Mouse (Mus musculus) liver, embryonic 14.5 days (tissue): ENCODE results near the gene Trmt1. TPM values are rescaled to one million over a fixed set of nuclear protein-coding genes. Genes with fewer than 3 reads are reported as not detected.

Source experiments
- ATAC-seq: fragments of 200-750 bp; cut with Nextera tagmentation; 2 replicates; pipeline ENCODE4 v1.8.0; 2017; ENCODE audit warnings: moderate number of reproducible peaks, mild to moderate bottlenecking, moderate library complexity; ENCODE audit not compliant: insufficient read depth
- DNase-seq, 3 experiments: peaks; one replicate each; pipeline ENCODE4 v3.0.0-alpha.2; 2012 to 2013; ENCODE audit warnings: low read depth in 3 of 3, low spot score in 3 of 3
- H3K27ac ChIP-seq: fragments of 300-500 bp; sonication (generic); 2 replicates; pipeline ENCODE4 v1.5.1; 2014; ENCODE audit warnings: moderate library complexity, mild to moderate bottlenecking, control low read depth, inconsistent platforms
- H3K27me3 ChIP-seq: fragments of 300-500 bp; sonication (generic); 2 replicates; pipeline ENCODE4 v1.6.1; 2014; ENCODE audit warnings: mild to moderate bottlenecking, low read length, moderate library complexity; ENCODE audit not compliant: control insufficient read depth, insufficient read depth
- H3K36me3 ChIP-seq: fragments of 300-500 bp; sonication (generic); replicated peaks from 2 replicates; pipeline ENCODE4 v1.6.1; 2014; ENCODE audit warnings: low read depth; ENCODE audit not compliant: control insufficient read depth, insufficient read depth
- H3K4me1 ChIP-seq, 2 experiments: fragments of 200-500 bp in 1 of 2; fragments of 300-500 bp in 1 of 2; sonication (generic) in 1 of 2; replicated peaks; 2 replicates each; pipeline ENCODE4 v1.6.1; 2012 to 2014; ENCODE audit warnings: antibody characterized with exemption in 1 of 2, inconsistent platforms in 1 of 2, low read length in 1 of 2; ENCODE audit not compliant: control insufficient read depth in 2 of 2, insufficient read depth in 2 of 2
- H3K4me2 ChIP-seq: fragments of 300-500 bp; sonication (generic); 2 replicates; pipeline ENCODE4 v1.6.1; 2014; ENCODE audit warnings: low read depth, mild to moderate bottlenecking, control low read depth, moderate library complexity
- H3K4me3 ChIP-seq, 2 experiments: fragments of 200-500 bp in 1 of 2; fragments of 300-500 bp in 1 of 2; sonication (generic) in 1 of 2; 2 replicates each; pipeline ENCODE4 v1.5.1; 2012 to 2014; ENCODE audit warnings: low read depth in 2 of 2, low read length in 2 of 2, mild to moderate bottlenecking in 2 of 2, control low read depth in 1 of 2, inconsistent platforms in 1 of 2, moderate library complexity in 1 of 2; ENCODE audit not compliant: insufficient read depth in 1 of 2
- H3K9ac ChIP-seq: fragments of 300-500 bp; sonication (generic); replicated peaks from 2 replicates; pipeline ENCODE4 v1.6.1; 2014; ENCODE audit warnings: mild to moderate bottlenecking, control low read depth, moderate library complexity
- H3K9me3 ChIP-seq: fragments of 300-500 bp; sonication (generic); 2 replicates; pipeline ENCODE4 v1.6.1; 2016; ENCODE audit warnings: low read length, mixed read lengths; ENCODE audit not compliant: control insufficient read depth
- CTCF ChIP-seq: IDR thresholded peaks from 2 replicates; pipeline ENCODE4 v1.5.1; 2016; ENCODE audit warnings: antibody characterized with exemption, low read depth, control low read depth
- EP300 ChIP-seq: IDR thresholded peaks from 2 replicates; pipeline ENCODE4 v1.6.1; 2016; ENCODE audit warnings: antibody characterized with exemption, low read depth
- WGBS: fragments of 180-500 bp; shearing (Covaris S2); extraction: QIAGEN DNeasy Blood & Tissue Kit; methylation state at CpG from one replicate; pipeline ENCODE4 v1.1.7; 2014; ENCODE audit not compliant: insufficient replicate concordance; 5-methylcytosine and 5-hydroxymethylcytosine counted together
- polyA plus RNA-seq, 2 experiments: library from polyadenylated mRNA; depleted of rRNA in 1 of 2; stranded (reverse) in 1 of 2; unstranded in 1 of 2; fragments of >200 nt; fragmentation: Nextera tagmentation in 1 of 2; extraction: Ambion mirVana in 1 of 2; gene quantifications; 2 replicates each; pipeline versions ENCODE4 v1.2.1 to v1.2.3; 2012 to 2014

The Trmt1 gene
- polyA plus RNA-seq, 2 experiments: 27.4 to 37.5 TPM

DNA sequence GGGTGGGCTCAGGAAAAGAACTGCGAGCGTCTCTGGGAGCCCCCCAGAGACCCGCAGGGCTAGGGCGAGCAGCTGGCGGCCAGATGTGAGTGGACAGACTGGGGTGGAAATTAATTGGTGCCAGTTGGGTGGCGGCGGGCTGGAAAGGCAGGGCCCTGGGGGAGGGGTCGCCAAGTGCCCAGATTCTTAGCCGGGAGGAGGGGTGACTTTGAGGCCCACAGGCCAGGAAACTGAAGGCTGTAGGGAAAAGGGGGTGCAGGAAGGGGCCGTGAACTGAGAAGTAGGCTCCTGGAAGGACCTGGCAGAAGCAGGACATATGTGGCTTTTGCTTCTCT, 29.9 kb upstream of the Trmt1 start:
- no peak for DNase-seq
- peaks cover 31 to 44% of the 10 kb centered on the region in 2 experiments for H3K4me1 ChIP-seq
- H3K4me3 ChIP-seq: peak overlapping the region; percentile 41 to 50
- no peak for ATAC-seq
- H3K9me3 ChIP-seq: no peaks in the 10 kb centered on the region
- peak overlapping the region; percentile 23; the same call in 1 of the 2 replicates for H3K27ac ChIP-seq
- no peaks in the 10 kb centered on the region for H3K36me3 ChIP-seq
- peak overlapping the region; percentile 64 for H3K9ac ChIP-seq
- peak overlapping the region; percentile 93 for H3K4me2 ChIP-seq
- peaks cover 3% of the 10 kb centered on the region; the same call in 1 of the 2 replicates for H3K27me3 ChIP-seq
- TF ChIP-seq EP300 (no peak), CTCF (no peak)
- WGBS: 9% methylated on average over 10 of the region's 10 CpGs

DNA sequence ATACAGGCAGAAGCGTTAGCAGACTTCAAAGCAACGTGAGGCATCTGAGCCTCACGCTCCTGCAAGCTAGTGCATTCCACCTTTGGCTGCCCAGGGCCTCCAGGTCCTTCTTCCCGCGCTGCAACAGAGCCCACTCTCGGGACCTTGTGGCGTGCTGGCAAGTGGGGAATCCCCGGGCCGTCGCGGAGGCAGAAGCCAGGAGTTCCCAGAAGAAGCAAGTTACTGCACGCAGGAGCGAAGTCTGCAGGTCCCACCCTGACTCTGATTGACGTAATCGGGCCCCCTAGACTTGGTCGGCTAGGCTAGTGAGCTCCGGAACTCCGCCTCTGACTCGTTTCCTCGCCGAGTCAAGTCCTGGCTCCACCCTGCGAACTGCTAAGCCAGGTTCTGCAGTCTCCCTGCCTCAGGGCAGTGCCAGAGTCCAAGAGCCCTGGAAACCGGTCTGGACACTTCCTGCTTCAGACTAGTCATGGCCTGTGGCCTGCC, 29.4 kb upstream of the Trmt1 start:
- peak; percentile 63 for ATAC-seq
- H3K4me2 ChIP-seq: peak overlapping the region; percentile 93
- H3K4me1 ChIP-seq: peaks cover 32 to 44% of the 10 kb centered on the region in 2 experiments
- H3K9me3 ChIP-seq: no peaks in the 10 kb centered on the region
- peak; percentile 62 to 82 (median 64) for DNase-seq
- 0% methylated on average over 23 of the region's 23 CpGs for WGBS
- peak overlapping the region; percentile 41 to 50 for H3K4me3 ChIP-seq
- TF ChIP-seq CTCF (no peak), EP300 (no peak)
- H3K27me3 ChIP-seq: peaks cover 3% of the 10 kb centered on the region; the same call in 1 of the 2 replicates
- H3K27ac ChIP-seq: peak overlapping the region; percentile 23
- H3K36me3 ChIP-seq: no peaks in the 10 kb centered on the region
- peak overlapping the region; percentile 64 for H3K9ac ChIP-seq

DNA sequence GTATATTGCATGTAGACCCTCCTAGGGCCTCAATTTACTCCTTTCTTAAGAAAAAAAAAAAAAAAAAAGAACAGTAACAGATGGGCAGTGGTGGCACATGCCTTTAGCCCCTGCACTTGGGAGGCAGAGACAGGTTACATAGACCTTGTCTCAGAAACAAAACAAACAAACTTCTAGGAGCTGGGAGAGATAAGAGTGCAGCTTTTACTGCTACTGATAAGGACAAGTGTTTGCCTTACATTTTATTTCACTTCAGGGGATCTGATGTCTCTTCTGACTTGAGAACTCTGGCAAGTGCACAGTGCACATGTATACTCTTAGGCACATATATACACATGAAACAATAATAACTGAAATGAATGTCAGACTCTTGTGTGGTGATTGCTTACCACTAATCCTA, 28.9 kb upstream of the Trmt1 start:
- peak overlapping the region; percentile 64 for H3K9ac ChIP-seq

DNA sequence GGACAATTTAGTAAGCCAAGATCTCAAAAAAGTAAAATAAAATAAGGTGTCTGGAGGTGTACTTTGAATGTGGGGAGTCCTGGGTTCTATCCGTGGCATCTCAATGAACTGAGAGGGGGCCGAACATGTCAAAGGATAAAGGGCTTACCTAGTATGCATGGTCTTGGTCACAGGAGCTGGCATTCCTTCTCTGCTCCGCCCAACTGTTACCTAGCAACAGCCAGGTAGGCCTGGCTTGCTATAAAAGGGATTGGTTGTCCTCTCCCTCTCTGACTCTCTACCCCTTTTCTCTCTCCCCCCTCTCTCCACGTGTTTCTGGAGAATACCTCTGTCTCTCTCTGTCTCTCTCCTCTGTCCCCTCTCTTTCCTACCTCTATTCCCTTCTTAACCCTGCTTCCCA, 28.4 kb upstream of the Trmt1 start:
- H3K36me3 ChIP-seq: no peaks in the 10 kb centered on the region

More for the DNA sequence above, 28.9 kb upstream of the Trmt1 start:
- Histone ChIP-seq H3K4me3 (no peak overlapping the region; a peak in 1 of 4 replicates), H3K36me3 (no peaks in the 10 kb centered on the region), H3K27ac (peak overlapping the region; percentile 5; the same call in 1 of the 2 replicates), H3K4me1 (peaks cover 32 to 44% of the 10 kb centered on the region in 2 experiments), H3K9me3 (no peaks in the 10 kb centered on the region), H3K4me2 (peak overlapping the region; percentile 93), H3K27me3 (peaks cover 3% of the 10 kb centered on the region; the same call in 1 of the 2 replicates)
- no peak for TF ChIP-seq CTCF
- TF ChIP-seq EP300: no peak
- DNase-seq: no peak
- no peak for ATAC-seq

DNA sequence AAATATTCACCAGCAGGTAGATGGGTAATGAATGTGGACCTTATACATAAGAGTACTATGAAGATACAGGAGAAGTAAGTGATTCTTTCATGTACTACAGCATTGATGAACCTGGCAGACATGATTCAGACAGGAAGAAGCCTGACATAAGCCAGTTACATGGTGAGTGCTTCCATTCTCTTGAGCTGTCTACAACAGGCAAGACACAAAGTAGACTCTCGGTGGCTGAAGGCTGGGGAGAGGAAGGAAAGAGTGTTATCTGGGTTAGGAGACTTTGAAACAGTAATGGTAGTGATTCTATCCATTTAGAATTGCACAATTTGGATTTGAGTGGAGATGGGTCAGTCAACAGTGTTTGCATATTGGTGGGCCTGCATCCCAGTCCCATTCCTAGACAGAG, 27.2 kb upstream of the Trmt1 start:
- TF ChIP-seq CTCF (no peak), EP300 (no peak)
- Histone ChIP-seq H3K36me3 (no peaks in the 10 kb centered on the region), H3K27me3 (peaks cover 3% of the 10 kb centered on the region; the same call in 1 of the 2 replicates), H3K4me1 (peaks cover 40 to 48% of the 10 kb centered on the region in 2 experiments), H3K9ac (no peak overlapping the region), H3K4me2 (no peak overlapping the region), H3K27ac (no peak overlapping the region), H3K9me3 (no peaks in the 10 kb centered on the region), H3K4me3 (no peak overlapping the region)
- 10% methylated on average over 1 of the region's 1 CpGs for WGBS
- DNase-seq (no peak), ATAC-seq (no peak)

More for the DNA sequence above, 28.4 kb upstream of the Trmt1 start:
- H3K27ac ChIP-seq: no peak overlapping the region
- no peak for DNase-seq
- no peak for ATAC-seq
- 48% methylated on average over 4 of the region's 4 CpGs for WGBS
- no peak overlapping the region for H3K4me3 ChIP-seq
- no peak for TF ChIP-seq CTCF
- no peak for TF ChIP-seq EP300
- H3K27me3 ChIP-seq: peaks cover 3% of the 10 kb centered on the region; the same call in 1 of the 2 replicates
- peaks cover 32 to 44% of the 10 kb centered on the region in 2 experiments for H3K4me1 ChIP-seq
- H3K9me3 ChIP-seq: no peaks in the 10 kb centered on the region
- H3K9ac ChIP-seq: no peak overlapping the region
- peak overlapping the region; percentile 93; the same call in 1 of the 2 replicates for H3K4me2 ChIP-seq
